Mouse (Mus musculus): ENCODE results near the gene Ncam1. TPM values are rescaled to one million over a fixed set of nuclear protein-coding genes. Genes with fewer than 3 reads are reported as not detected.

Ncam1 gene
- polyA plus RNA-seq (2014; fragmentation: Illumina TruSeq; extraction: RNeasy Lipid Tissue Mini Kit (QIAGEN cat#74804); ENCODE audit: low read depth, low replicate concordance) = 6.4 TPM

DNA sequence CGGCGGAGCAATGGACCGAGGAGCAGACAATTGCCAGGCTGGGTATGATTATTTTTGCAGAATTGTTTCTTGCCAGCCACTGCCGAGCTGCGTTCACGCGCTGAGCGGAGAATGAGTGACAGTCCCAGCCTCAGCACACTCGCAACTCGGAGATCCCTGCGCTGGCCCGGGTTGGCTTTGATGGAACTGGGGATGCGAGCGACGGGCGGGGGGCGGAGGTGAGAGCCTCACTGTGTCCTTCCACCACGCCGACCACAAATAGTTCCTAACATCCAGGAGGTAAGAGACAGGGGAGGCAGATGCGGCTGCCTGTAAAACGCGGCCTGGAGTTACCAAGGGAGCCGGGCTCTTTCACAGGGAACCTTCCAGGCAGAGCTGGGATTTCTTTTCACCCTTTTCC is at the start of gene Ncam1:
Ncam1 (minus strand) TSS at position 120 of the 400 bp plus-strand sequence.

DNA sequence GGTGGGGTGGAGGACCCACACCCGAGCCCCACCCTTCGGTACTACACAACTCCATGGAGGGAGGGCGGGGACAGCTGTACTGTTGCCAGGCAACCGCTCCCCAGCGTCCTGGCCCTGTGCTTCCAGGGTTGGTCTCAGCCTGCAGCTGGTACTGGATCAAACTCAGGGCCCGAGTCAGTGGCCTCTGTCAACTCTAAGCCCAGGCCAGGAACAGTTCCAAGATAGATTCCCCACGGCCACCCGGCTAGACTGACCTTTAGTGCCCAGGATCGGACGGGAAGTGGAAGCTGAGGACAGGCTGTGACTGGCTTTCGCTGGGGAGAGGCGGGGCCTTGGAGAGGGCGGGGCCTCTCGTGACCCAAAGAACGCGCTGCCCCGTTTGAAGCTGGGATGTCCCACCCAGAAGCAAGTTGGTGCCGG is 312.8 kb downstream of the Ncam1 start, which contains the start of gene Ttc12:
Ttc12 (minus strand) TSS at position 334 of the 420 bp plus-strand sequence.

